Mouse (Mus musculus) heart, embryonic 10.5 days (tissue): ENCODE results near the gene Adarb1. TPM values are rescaled to one million over a fixed set of nuclear protein-coding genes. Genes with fewer than 3 reads are reported as not detected.

ENCODE experiments used
- DNase-seq: peaks from one replicate; pipeline ENCODE4 v3.0.0-alpha.2; 2017; ENCODE audit warnings: low spot score
- H3K27ac ChIP-seq: fragments of 300-500 bp; sonication (generic); 2 replicates; pipeline ENCODE4 v1.5.1; 2016; ENCODE audit warnings: mild to moderate bottlenecking
- H3K27me3 ChIP-seq: fragments of 300-500 bp; sonication (generic); 2 replicates; pipeline ENCODE4 v1.6.1; 2016; ENCODE audit warnings: mild to moderate bottlenecking; ENCODE audit not compliant: poor library complexity, insufficient read depth, severe bottlenecking
- H3K36me3 ChIP-seq: fragments of 300-500 bp; sonication (generic); 2 replicates; pipeline ENCODE4 v1.6.1; 2016; ENCODE audit warnings: mild to moderate bottlenecking, moderate library complexity
- H3K4me1 ChIP-seq: fragments of 300-500 bp; sonication (generic); 2 replicates; pipeline ENCODE4 v1.6.1; 2016; ENCODE audit warnings: mild to moderate bottlenecking
- H3K4me3 ChIP-seq: fragments of 300-500 bp; sonication (generic); 2 replicates; pipeline ENCODE4 v1.5.1; 2016; ENCODE audit warnings: mild to moderate bottlenecking, moderate library complexity
- H3K9me3 ChIP-seq: fragments of 300-500 bp; sonication (generic); 2 replicates; pipeline ENCODE4 v1.6.1; 2016; ENCODE audit warnings: mild to moderate bottlenecking, moderate library complexity
- WGBS: fragments of 180-500 bp; shearing (Covaris S2); methylation state at CpG from one replicate; pipeline ENCODE4 v1.1.7; 2016; 5-methylcytosine and 5-hydroxymethylcytosine counted together
- polyA plus RNA-seq: library from polyadenylated mRNA; unstranded; fragments of >200 nt; fragmentation: Nextera tagmentation; extraction: Ambion mirVana; gene quantifications from 2 replicates; pipeline ENCODE4 v1.2.1, GENCODE M21; 2016

The Adarb1 gene
- polyA plus RNA-seq, 1 experiment from 2014 or later: 9.9 TPM

GRCm38 (mm10) chr10:77430771-77431170 lies 12.7 kb upstream of the Adarb1 start:
- no peak overlapping the region for H3K27ac ChIP-seq
- H3K4me3 ChIP-seq: no peak overlapping the region
- H3K4me1 ChIP-seq: peaks cover 27% of the 10 kb centered on the region
- H3K9me3 ChIP-seq: no peaks in the 10 kb centered on the region
- no peak for DNase-seq
- H3K36me3 ChIP-seq: no peaks in the 10 kb centered on the region
- H3K27me3 ChIP-seq: no peaks in the 10 kb centered on the region; the same call in 1 of the 2 replicates

- no peaks in the 10 kb centered on the region; the same call in 1 of the 2 replicates for H3K27me3 ChIP-seq
- DNase-seq: no peak
- H3K4me1 ChIP-seq: peaks cover 19% of the 10 kb centered on the region
- WGBS: 87% methylated on average over 5 of the region's 5 CpGs
- no peaks in the 10 kb centered on the region for H3K36me3 ChIP-seq
- H3K4me3 ChIP-seq: no peak overlapping the region
- H3K27ac ChIP-seq: no peak overlapping the region
- H3K9me3 ChIP-seq: no peaks in the 10 kb centered on the region
Observed at GRCm38 (mm10) chr10:77429921-77430320, 11.9 kb upstream of the Adarb1 start.

- Histone ChIP-seq H3K4me3 (no peak overlapping the region), H3K36me3 (no peaks in the 10 kb centered on the region), H3K27me3 (no peaks in the 10 kb centered on the region; the same call in 1 of the 2 replicates), H3K9me3 (no peaks in the 10 kb centered on the region), H3K4me1 (peaks cover 8% of the 10 kb centered on the region), H3K27ac (peak overlapping the region; percentile 78)
- no peak for DNase-seq
- 27% methylated on average over 2 of the region's 2 CpGs for WGBS
Observed at GRCm38 (mm10) chr10:77427610-77428009, 9.5 kb upstream of the Adarb1 start.

GRCm38 (mm10) chr10:77420190-77420589 lies 2.1 kb upstream of the Adarb1 start:
- no peaks in the 10 kb centered on the region for H3K9me3 ChIP-seq
- 0 out of 2 replicates have a peak, but pooled peaks cover 8% of the 10 kb centered on the region for H3K36me3 ChIP-seq
- WGBS: 91% methylated on average over 3 of the region's 3 CpGs
- H3K4me1 ChIP-seq: peaks cover 29% of the 10 kb centered on the region
- H3K4me3 ChIP-seq: no peak overlapping the region
- DNase-seq: no peak
- H3K27me3 ChIP-seq: peaks cover 12% of the 10 kb centered on the region
- no peak overlapping the region for H3K27ac ChIP-seq

- Histone ChIP-seq H3K4me1 (peaks cover 39% of the 10 kb centered on the region), H3K9me3 (no peaks in the 10 kb centered on the region), H3K4me3 (peak overlapping the region; percentile 88), H3K36me3 (0 out of 2 replicates have a peak, but pooled peaks cover 8% of the 10 kb centered on the region), H3K27ac (peak overlapping the region; percentile 88), H3K27me3 (peaks cover 12% of the 10 kb centered on the region)
- WGBS: under 1% methylated on average over 68 of the region's 70 CpGs
- no peak for DNase-seq
Observed at GRCm38 (mm10) chr10:77417240-77418102, 599 bp downstream of the Adarb1 start.

- H3K4me1 ChIP-seq: peaks cover 39% of the 10 kb centered on the region
- no peaks in the 10 kb centered on the region for H3K9me3 ChIP-seq
- 0 out of 2 replicates have a peak, but pooled peaks cover 8% of the 10 kb centered on the region for H3K36me3 ChIP-seq
- DNase-seq: no peak
- H3K27me3 ChIP-seq: peaks cover 12% of the 10 kb centered on the region
- WGBS: 8% methylated on average over 24 of the region's 24 CpGs
- peak overlapping the region; percentile 88; the same call in 1 of the 2 replicates for H3K27ac ChIP-seq
- H3K4me3 ChIP-seq: peak overlapping the region; percentile 88
Observed at GRCm38 (mm10) chr10:77416666-77417239, 1.3 kb downstream of the Adarb1 start.

- 63% methylated on average over 5 of the region's 5 CpGs for WGBS
- Histone ChIP-seq H3K27ac (no peak overlapping the region), H3K27me3 (peaks cover 12% of the 10 kb centered on the region), H3K4me3 (no peak overlapping the region), H3K9me3 (no peaks in the 10 kb centered on the region), H3K36me3 (0 out of 2 replicates have a peak, but pooled peaks cover 8% of the 10 kb centered on the region), H3K4me1 (peaks cover 39% of the 10 kb centered on the region)
- no peak for DNase-seq
Observed at GRCm38 (mm10) chr10:77415867-77416266, 2.2 kb downstream of the Adarb1 start.

GRCm38 (mm10) chr10:77413791-77414190 lies 4.3 kb downstream of the Adarb1 start:
- Histone ChIP-seq H3K36me3 (no peaks in the 10 kb centered on the region), H3K4me1 (peaks cover 40% of the 10 kb centered on the region), H3K4me3 (no peak overlapping the region), H3K27ac (no peak overlapping the region), H3K9me3 (no peaks in the 10 kb centered on the region), H3K27me3 (peaks cover 12% of the 10 kb centered on the region)
- DNase-seq: no peak
- 66% methylated on average over 2 of the region's 2 CpGs for WGBS

- no peak overlapping the region for H3K4me3 ChIP-seq
- H3K36me3 ChIP-seq: no peaks in the 10 kb centered on the region
- peaks cover 13% of the 10 kb centered on the region for H3K4me1 ChIP-seq
- H3K27ac ChIP-seq: no peak overlapping the region
- WGBS: 73% methylated on average over 2 of the region's 2 CpGs
- no peaks in the 10 kb centered on the region for H3K27me3 ChIP-seq
- DNase-seq: no peak
- H3K9me3 ChIP-seq: no peaks in the 10 kb centered on the region
Observed at GRCm38 (mm10) chr10:77409154-77409553, 8.9 kb downstream of the Adarb1 start.

- DNase-seq: no peak
- 80% methylated on average over 9 of the region's 9 CpGs for WGBS
- Histone ChIP-seq H3K4me1 (peaks cover 10% of the 10 kb centered on the region), H3K4me3 (no peak overlapping the region), H3K9me3 (no peaks in the 10 kb centered on the region), H3K36me3 (no peaks in the 10 kb centered on the region), H3K27me3 (no peaks in the 10 kb centered on the region), H3K27ac (no peak overlapping the region)
Observed at GRCm38 (mm10) chr10:77408241-77408640, 9.8 kb downstream of the Adarb1 start.

GRCm38 (mm10) chr10:77406486-77406885 lies 11.6 kb downstream of the Adarb1 start:
- DNase-seq: no peak
- 69% methylated on average over 6 of the region's 6 CpGs for WGBS
- 0 out of 2 replicates have a peak, but pooled peaks cover 4% of the 10 kb centered on the region for H3K27me3 ChIP-seq

GRCm38 (mm10) chr10:77402463-77402862 lies 15.6 kb downstream of the Adarb1 start:
- H3K4me3 ChIP-seq: no peak overlapping the region
- DNase-seq: no peak
- no peak overlapping the region for H3K27ac ChIP-seq
- H3K27me3 ChIP-seq: 0 out of 2 replicates have a peak, but pooled peaks cover 4% of the 10 kb centered on the region
- H3K9me3 ChIP-seq: no peaks in the 10 kb centered on the region
- peaks cover 16% of the 10 kb centered on the region for H3K4me1 ChIP-seq
- no peaks in the 10 kb centered on the region for H3K36me3 ChIP-seq
- 72% methylated on average over 1 of the region's 1 CpGs for WGBS

More at GRCm38 (mm10) chr10:77406486-77406885, 11.6 kb downstream of the Adarb1 start:
- Histone ChIP-seq H3K9me3 (no peaks in the 10 kb centered on the region), H3K4me1 (peaks cover 10% of the 10 kb centered on the region), H3K4me3 (no peak overlapping the region), H3K27ac (no peak overlapping the region), H3K36me3 (no peaks in the 10 kb centered on the region)

GRCm38 (mm10) chr10:77401039-77401438 lies 17.0 kb downstream of the Adarb1 start:
- H3K27ac ChIP-seq: no peak overlapping the region
- DNase-seq: no peak
- 91% methylated on average over 6 of the region's 6 CpGs for WGBS
- no peak overlapping the region for H3K4me3 ChIP-seq
- peaks cover 30% of the 10 kb centered on the region for H3K4me1 ChIP-seq
- no peaks in the 10 kb centered on the region for H3K36me3 ChIP-seq
- no peaks in the 10 kb centered on the region for H3K9me3 ChIP-seq
- H3K27me3 ChIP-seq: 0 out of 2 replicates have a peak, but pooled peaks cover 4% of the 10 kb centered on the region
